Mouse (Mus musculus) A20 (cell line): Measurements from ENCODE around the gene Dlgap5.

ENCODE experiments used
- DNase-seq: peaks from one replicate; pipeline ENCODE4 v3.0.0-alpha.2; 2011; ENCODE audit warnings: low read depth, low spot score

Dlgap5 gene

DNA sequence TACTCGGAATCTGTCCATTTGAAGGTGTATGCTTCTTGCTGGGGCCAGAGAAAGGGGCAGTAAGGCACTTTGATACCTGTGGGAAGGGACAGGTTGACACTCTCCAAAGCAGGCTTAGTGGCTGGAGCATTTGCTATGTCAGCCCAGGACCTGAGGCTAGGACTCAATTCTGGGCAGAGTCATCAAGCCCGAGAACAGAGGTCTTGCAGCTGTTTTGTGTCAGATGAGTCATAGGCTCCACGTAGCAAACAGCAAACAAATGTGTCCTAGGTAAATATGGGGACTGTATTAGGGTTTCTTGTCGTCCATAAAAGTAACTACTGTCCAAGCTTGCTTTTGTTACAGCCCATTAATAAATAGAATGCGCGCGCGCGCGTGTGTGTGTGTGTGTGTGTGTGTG lies 65.9 kb downstream of the Dlgap5 start:
- no peak for DNase-seq

DNA sequence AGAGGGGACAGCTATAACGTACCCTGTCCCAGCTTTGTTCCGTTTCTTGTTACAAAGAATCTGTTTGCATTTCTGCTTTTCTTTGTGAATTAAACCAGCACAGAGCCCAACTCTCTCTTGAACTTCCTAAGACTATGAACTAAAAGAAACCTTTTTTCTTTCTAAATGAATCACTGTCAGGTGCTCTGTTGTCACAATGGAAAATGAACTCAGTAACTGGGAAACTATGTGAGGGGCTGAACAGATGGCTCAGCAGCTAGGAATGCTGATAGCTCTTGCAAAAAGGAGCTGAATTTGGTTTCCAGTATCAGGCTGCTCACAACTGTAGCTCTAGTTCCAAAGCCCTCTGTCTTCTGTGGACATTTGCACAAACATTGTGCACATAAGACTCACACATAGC lies 67.2 kb downstream of the Dlgap5 start:
- no peak for DNase-seq

DNA sequence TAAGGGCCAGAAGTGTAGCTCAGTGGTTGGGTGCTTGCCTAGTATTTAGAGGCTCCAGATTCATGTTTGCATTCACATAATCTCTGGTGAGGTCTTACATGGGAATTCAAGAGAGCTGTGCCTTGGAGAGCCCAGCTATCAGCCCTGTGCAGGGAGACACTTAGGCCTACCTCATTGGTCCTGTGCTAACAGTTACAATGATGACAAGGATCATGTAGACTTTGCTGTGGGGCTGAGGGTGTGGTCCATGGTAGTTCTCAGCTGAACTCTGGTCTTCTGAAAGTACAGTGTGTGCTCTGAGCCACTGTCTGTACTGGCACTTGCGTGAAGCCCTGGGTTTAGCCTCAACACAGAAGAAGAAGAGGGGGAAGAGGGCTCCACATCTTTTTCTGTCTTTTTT lies 71.5 kb downstream of the Dlgap5 start:
- no peak for DNase-seq

DNA sequence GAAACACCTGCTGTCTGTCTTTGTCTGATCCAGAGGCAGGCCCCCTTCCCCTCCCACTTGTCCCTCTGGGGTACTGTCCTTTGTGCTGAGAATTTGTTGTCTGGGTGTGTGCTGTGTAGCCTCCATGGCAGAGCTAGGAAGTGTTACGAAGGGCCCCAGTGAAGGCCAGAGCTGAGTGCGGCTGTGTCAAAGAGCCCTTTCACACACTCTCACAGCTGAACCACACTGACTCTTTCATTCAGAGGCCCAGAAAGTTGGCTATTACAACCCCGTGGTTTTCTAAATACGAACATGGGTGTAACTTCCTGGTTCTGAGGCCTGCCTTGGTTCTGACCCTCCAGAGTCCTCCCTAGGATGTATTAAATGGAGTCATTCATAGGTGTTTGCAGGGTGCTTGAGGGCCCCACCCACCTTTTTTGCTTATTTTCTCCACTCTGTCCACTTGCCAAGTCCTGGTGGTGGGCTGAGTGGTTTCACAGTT lies 76.4 kb downstream of the Dlgap5 start:
- DNase-seq = no peak

DNA sequence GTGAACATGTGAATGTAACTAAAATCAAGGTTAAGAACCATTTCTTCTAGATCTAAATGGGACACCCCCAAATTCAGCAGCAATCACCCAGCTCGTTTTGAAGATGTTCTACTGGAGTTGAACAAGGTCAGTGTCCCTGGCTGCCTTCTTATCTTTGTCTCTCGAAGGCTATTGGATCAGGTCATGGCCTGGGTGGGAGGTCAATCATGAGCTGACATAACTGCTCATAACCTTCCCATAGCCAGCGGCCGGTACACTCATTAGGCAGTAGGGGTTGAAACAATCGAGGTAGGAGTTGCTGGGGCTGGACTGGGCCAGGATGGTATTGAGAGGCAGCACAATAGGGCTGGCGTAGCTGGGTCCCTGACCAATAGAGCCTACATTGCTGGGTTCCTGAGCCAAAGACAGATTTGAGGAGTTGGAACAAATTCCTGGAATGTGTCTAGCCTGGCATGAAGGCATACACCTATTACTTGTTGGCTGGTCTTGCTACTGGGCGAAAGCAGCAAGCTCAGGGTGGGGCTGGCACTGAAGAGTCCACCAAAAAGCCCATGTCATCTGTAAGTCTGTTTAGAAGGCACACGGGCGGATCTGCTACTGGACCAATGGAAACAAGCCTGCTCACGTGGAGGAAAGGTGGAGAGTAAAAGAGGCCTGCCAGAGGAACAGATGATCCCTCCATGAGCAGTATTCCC lies 77.8 kb downstream of the Dlgap5 start:
- no peak for DNase-seq
